Mouse (Mus musculus) right cerebral cortex, postnatal 36 days (tissue): ENCODE measurements at regions not wholly inside any gene's neighbourhood (a gene's known extent, or its start where the extent isn't known, plus 50 kb on each side); places are given as distances from the start of the nearest gene placed in this dataset.
A peak's percentile ranks its signal among the peaks of the same experiment; 100 is the strongest.

ENCODE experiments used
- DNase-seq, 2 experiments: peaks; one replicate each; pipeline ENCODE4 v3.0.0; 2022; ENCODE audit warnings: low spot score in 2 of 2, mixed read lengths in 1 of 2

- DNase-seq: no peak
Observed at GRCm38 (mm10) chr1:163190841-163191240, 105.4 kb upstream of the Mroh9 start.

DNA sequence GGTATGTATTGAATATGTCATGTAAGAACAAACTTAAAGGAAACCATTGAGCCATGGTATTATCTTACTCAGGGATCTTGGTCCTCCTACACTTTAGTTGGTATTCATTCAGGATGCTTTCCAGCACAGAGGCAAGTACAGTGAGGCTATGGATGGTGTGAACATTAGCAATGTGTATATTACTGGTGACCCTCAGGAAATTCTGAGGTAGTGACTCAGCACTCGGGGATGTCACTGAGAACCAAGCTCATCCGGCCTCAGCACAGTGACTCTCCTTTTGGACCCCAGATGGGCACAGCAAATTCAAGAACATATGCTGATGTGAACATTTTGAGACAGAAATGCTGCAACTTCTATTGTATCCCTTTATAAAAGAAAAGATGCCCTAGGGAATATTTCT is 96.4 kb upstream of the Mroh9 start:
- no peak for DNase-seq

- DNase-seq: no peak
Observed at GRCm38 (mm10) chr1:163177011-163177410, 91.5 kb upstream of the Mroh9 start.

DNA sequence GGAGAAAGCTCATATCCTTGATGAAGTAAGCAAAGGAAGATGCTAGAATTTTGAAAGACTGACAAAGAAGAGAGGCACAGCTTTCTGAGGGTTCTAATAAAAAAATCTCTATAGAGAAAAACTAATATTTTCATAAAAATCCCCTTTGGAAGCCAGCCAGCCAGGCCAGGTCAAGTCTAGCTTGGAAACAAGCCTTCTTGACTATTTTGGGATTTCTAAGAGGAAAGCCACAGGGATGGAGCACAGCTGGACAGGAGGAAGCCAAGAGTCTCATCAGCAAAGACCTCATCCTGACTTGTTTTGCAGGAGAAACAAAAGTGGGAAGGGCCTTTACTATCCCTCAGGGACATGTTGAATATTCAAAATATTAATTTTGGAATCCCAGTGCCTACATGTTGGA is 81.6 kb upstream of the Mroh9 start:
- no peak for DNase-seq

GRCm38 (mm10) chr1:163163636-163164035 is 78.2 kb upstream of the Mroh9 start:
- DNase-seq: no peak

DNA sequence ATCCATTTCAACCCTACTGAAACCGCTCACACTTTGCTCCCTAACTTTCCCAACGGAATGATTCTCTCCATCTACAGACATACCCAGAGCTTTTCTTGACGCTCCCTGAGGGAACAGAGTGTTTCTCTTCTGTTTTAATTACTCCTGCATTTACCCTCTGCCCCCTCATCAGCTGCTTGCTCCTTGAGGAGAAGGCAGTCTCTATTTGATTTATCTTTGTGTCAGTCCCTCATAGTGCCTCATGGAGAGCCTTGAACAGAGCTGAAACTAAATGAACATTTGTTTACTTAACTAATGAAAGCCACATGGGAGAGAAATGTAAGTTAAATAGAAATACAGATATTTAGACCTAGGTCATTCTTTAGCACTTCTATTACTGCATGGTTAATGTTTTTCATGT is 74.4 kb upstream of the Mroh9 start:
- DNase-seq: no peak

GRCm38 (mm10) chr1:163158491-163158890 is 73.0 kb upstream of the Mroh9 start:
- no peak for DNase-seq

GRCm38 (mm10) chr1:163150203-163150855 is 64.9 kb upstream of the Mroh9 start:
- DNase-seq: peak; percentile 43 to 60

DNA sequence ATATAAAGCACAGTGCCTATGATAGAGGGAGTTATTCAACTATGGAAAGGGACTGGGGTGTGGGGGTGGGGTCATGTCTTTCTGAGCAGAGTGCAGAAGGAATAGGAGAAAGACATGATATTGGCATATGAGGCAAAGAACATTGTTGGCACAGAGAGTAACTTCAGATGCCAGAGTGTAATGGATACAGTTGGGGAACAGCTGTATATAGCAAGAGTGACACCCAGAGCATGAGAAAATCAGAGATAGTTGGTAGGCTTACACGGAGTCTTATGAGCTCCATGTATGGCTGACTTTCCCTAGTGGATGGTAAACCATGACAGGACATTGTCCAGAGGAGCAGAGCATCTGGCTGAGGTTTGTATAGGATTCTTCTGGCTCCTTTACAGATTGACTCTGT is 61.2 kb upstream of the Mroh9 start:
- no peak for DNase-seq

DNA sequence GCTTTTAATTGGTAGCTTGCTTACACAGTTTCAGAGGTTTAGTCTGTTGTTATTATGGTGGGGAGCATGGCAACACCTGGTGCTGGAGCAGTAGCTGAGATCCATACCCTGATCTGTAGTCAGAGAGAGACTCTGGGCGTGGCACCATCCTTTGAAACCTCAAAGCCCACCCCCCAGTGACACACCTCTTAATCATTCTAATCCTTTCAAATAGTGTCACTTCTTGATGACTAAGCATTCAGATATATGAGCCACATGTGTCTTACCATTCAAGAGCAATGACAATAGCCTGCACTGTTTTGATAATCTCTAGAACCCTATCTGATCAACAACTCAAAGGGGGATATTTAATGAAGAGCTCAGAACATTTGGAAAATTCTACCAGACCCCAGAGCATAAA is 57.6 kb upstream of the Mroh9 start:
- no peak for DNase-seq

- DNase-seq: no peak
Observed at GRCm38 (mm10) chr1:163141471-163141870, 56.0 kb upstream of the Mroh9 start.

DNA sequence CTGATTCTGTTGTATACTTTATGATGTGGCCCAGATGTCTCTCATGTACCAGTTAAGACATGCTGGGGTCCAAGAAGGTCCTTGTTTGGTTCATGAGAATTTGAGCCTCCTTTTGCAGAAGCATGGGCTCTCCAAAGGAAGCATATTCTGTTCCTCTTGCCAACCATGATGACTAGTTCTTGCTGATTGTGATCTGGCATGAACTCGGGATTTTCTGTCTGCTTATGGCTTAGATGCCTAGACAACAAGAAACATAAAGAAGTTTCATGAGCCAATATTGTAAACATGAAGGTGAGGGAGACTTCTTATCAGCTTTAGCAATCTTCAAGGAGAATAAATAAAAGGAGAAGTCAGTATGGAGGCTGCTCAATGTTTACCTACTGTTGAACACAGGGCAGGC is 52.7 kb upstream of the Mroh9 start:
- DNase-seq: no peak
